28 mouse cellular contexts compared by ENCODE assay signal in the genomic region with DNA sequence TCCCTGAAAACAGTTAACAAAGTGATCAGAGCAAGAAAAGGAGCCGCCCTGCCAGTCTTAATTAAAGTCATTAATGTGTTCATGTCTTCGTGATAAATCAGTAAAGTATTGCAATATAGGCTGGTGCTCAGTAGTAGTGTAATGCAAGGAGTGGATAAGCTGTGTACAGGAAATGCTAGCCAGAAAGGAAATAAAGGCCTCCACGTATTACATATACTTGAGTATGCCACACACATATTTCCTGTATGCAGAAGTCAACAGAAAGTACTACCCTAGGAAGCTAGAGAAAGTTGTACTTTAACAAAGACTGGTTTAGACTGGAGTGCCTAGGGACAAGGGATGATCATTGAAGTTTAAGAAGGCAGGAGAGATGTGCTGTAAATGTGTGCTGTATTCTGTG.
"Had no signal": no experiment of that assay in that cellular context is flagged by ENCODE, and none has a peak within 500 bp of the region (broad histone marks: within the 10 kb centered on the region; RNA-seq: fewer than 3 reads in every experiment).

No protein-coding gene starts in this region.

- H3K9me3 ChIP-seq: heart, embryonic 13.5 days; heart, embryonic 15.5 days; hindbrain, embryonic 10.5 days; hindbrain, embryonic 13.5 days; hindbrain, embryonic 15.5 days; kidney, embryonic 15.5 days; limb, embryonic 13.5 days; limb, embryonic 15.5 days; liver, embryonic 12.5 days had no signal

- ATAC-seq: intestine, embryonic 16.5 days; liver, embryonic 12.5 days had no signal

- DNase-seq: gastrocnemius, adult 2 months; gastrocnemius, postnatal 10 days; gastrocnemius, postnatal 25 days; heart, adult 11 months; heart, adult 2 months; heart, postnatal 14 days; heart, postnatal 4 days; kidney, adult 11 months; kidney, adult 2 months; kidney, adult 9 months; kidney, postnatal 14 days; kidney, postnatal 36 days; layer of hippocampus, adult 9-11 months; layer of hippocampus, postnatal 36 days; left cerebral cortex, postnatal 4 days had no signal

- H3K27ac ChIP-seq: gastrocnemius, adult 2 months; heart, adult 2 months; heart, embryonic 13.5 days; heart, embryonic 15.5 days; hindbrain, embryonic 10.5 days; hindbrain, embryonic 13.5 days; hindbrain, embryonic 15.5 days; kidney, embryonic 15.5 days; kidney, postnatal 0 days; limb, embryonic 13.5 days; limb, embryonic 15.5 days; liver, embryonic 12.5 days; liver, embryonic 14.5 days had no signal

- H3K27me3 ChIP-seq: heart, embryonic 13.5 days; heart, embryonic 15.5 days; hindbrain, embryonic 13.5 days; hindbrain, embryonic 15.5 days; kidney, embryonic 15.5 days; limb, embryonic 13.5 days; limb, embryonic 15.5 days; liver, embryonic 12.5 days had no signal

- H3K4me3 ChIP-seq: gastrocnemius, adult 2 months; heart, adult 2 months; heart, embryonic 13.5 days; heart, embryonic 15.5 days; hindbrain, embryonic 10.5 days; hindbrain, embryonic 13.5 days; hindbrain, embryonic 15.5 days; kidney, embryonic 15.5 days; limb, embryonic 13.5 days; limb, embryonic 15.5 days; liver, embryonic 12.5 days had no signal

- H3K4me2 ChIP-seq: heart, embryonic 11.5 days; heart, embryonic 13.5 days; heart, embryonic 15.5 days; hindbrain, embryonic 13.5 days; hindbrain, embryonic 15.5 days; kidney, embryonic 15.5 days; limb, embryonic 13.5 days; limb, embryonic 15.5 days; liver, embryonic 12.5 days had no signal

- H3K9ac ChIP-seq: heart, embryonic 13.5 days; heart, embryonic 15.5 days; hindbrain, embryonic 13.5 days; hindbrain, embryonic 15.5 days; kidney, embryonic 15.5 days; limb, embryonic 13.5 days; limb, embryonic 15.5 days; liver, embryonic 12.5 days; liver, embryonic 14.5 days had no signal

- H3K4me1 ChIP-seq: heart, embryonic 13.5 days; heart, embryonic 15.5 days; hindbrain, embryonic 10.5 days; hindbrain, embryonic 13.5 days; hindbrain, embryonic 15.5 days; kidney, embryonic 15.5 days; limb, embryonic 13.5 days; limb, embryonic 15.5 days; liver, embryonic 12.5 days had no signal
